Mouse (Mus musculus) CH12.LX (cell line): Measurements from ENCODE around the gene Tbc1d16. TPM values are rescaled to one million over a fixed set of nuclear protein-coding genes. Genes with fewer than 3 reads are reported as not detected.
A peak's percentile ranks its signal among the peaks of the same experiment; 100 is the strongest.

Experiments used
- DNase-seq: peaks from one replicate; pipeline ENCODE4 v3.0.0-alpha.2; 2013; ENCODE audit errors: extremely low read depth
- H3K27ac ChIP-seq: 2 replicates; pipeline ENCODE4 v1.5.1; 2012; ENCODE audit warnings: low read depth, mild to moderate bottlenecking, control low read depth, moderate library complexity; ENCODE audit not compliant: insufficient read depth
- H3K27me3 ChIP-seq: replicated peaks from 2 replicates; pipeline ENCODE3; 2012; ENCODE audit warnings: inconsistent platforms
- H3K36me3 ChIP-seq, 2 experiments: replicated peaks in 1 of 2; 2 replicates each; pipeline versions ENCODE3 to v1.6.1; 2012; ENCODE audit warnings: inconsistent platforms in 1 of 2, low read length in 1 of 2, mild to moderate bottlenecking in 1 of 2, mixed read lengths in 1 of 2, moderate library complexity in 1 of 2; ENCODE audit not compliant: control insufficient read depth in 1 of 2, insufficient read depth in 1 of 2
- H3K4me1 ChIP-seq, 2 experiments: 2 replicates each; pipeline ENCODE4 v1.6.1; 2012; ENCODE audit warnings: inconsistent platforms in 1 of 2, moderate library complexity in 1 of 2; ENCODE audit not compliant: insufficient read depth in 2 of 2, control insufficient read depth in 1 of 2
- H3K4me2 ChIP-seq: 2 replicates; pipeline ENCODE4 v1.6.1; 2012; ENCODE audit warnings: low read depth, mild to moderate bottlenecking, control low read depth; ENCODE audit not compliant: poor library complexity, insufficient read depth, severe bottlenecking
- H3K4me3 ChIP-seq, 3 experiments: fragments of 150-350 bp in 1 of 3; sonication (generic) in 1 of 3; replicated peaks in 1 of 3; 2 replicates each; pipeline versions ENCODE3 to v1.5.1; 2011 to 2012; ENCODE audit warnings: low read depth in 2 of 3, low read length in 2 of 3, mild to moderate bottlenecking in 2 of 3, moderate library complexity in 2 of 3, control low read depth in 1 of 3, improper control_type of control experiment in 1 of 3, inconsistent platforms in 1 of 3, mixed read lengths in 1 of 3; ENCODE audit not compliant: poor library complexity in 1 of 3
- H3K79me2 ChIP-seq: replicated peaks from 2 replicates; pipeline ENCODE4 v1.6.1; 2012; ENCODE audit warnings: mild to moderate bottlenecking, moderate library complexity; ENCODE audit not compliant: control insufficient read depth, poor library complexity, insufficient read depth, severe bottlenecking; ENCODE audit errors: extremely low read depth
- H3K9ac ChIP-seq: 2 replicates; pipeline ENCODE4 v1.6.1; 2012; ENCODE audit warnings: low read depth, mild to moderate bottlenecking, control low read depth, moderate library complexity; ENCODE audit not compliant: insufficient read depth
- H3K9me3 ChIP-seq: replicated peaks from 2 replicates; pipeline ENCODE3; 2012; ENCODE audit warnings: low read length, inconsistent platforms, mixed read lengths
- BHLHE40 ChIP-seq: IDR thresholded peaks from 2 replicates; pipeline ENCODE4 v1.6.1; 2011; ENCODE audit warnings: mild to moderate bottlenecking, low read depth, low read length, improper control_type of control experiment
- CHD1 ChIP-seq: IDR thresholded peaks from 2 replicates; pipeline ENCODE4 v1.6.1; 2012; ENCODE audit warnings: low read depth, low read length, improper control_type of control experiment, inconsistent platforms
- EP300 ChIP-seq: IDR thresholded peaks from 2 replicates; pipeline ENCODE4 v1.6.1; 2011; ENCODE audit warnings: low read length, improper control_type of control experiment
- ETS1 ChIP-seq: conservative IDR thresholded peaks from 2 replicates; pipeline ENCODE4 v1.6.1; 2012; ENCODE audit warnings: low read depth, mild to moderate bottlenecking, inconsistent platforms, low read length, improper control_type of control experiment, moderate library complexity
- HCFC1 ChIP-seq: IDR thresholded peaks from 2 replicates; pipeline ENCODE4 v1.6.1; 2012; ENCODE audit warnings: low read depth, mild to moderate bottlenecking, inconsistent platforms, low read length, improper control_type of control experiment
- IRF4 ChIP-seq: IDR thresholded peaks from 2 replicates; pipeline ENCODE4 v1.6.1; 2014; ENCODE audit warnings: low read depth, mild to moderate bottlenecking, inconsistent platforms, low read length, improper control_type of control experiment
- JUN ChIP-seq: IDR thresholded peaks from 2 replicates; pipeline ENCODE4 v1.6.1; 2011; ENCODE audit warnings: low read depth, mild to moderate bottlenecking, low read length, improper control_type of control experiment, moderate library complexity; ENCODE audit not compliant: insufficient read depth
- JUND ChIP-seq: conservative IDR thresholded peaks from 2 replicates; pipeline ENCODE4 v1.6.1; 2011; ENCODE audit warnings: low read depth, low read length, improper control_type of control experiment
- MAFK ChIP-seq: IDR thresholded peaks from 2 replicates; pipeline ENCODE4 v1.6.1; 2011; ENCODE audit warnings: low read length, improper control_type of control experiment; ENCODE audit not compliant: insufficient replicate concordance
- MEF2A ChIP-seq: IDR thresholded peaks from 2 replicates; pipeline ENCODE4 v1.6.1; 2014; ENCODE audit warnings: low read depth, mild to moderate bottlenecking, inconsistent platforms, low read length, improper control_type of control experiment, borderline replicate concordance
- POLR2A ChIP-seq: IDR thresholded peaks from 2 replicates; pipeline ENCODE4 v1.6.1; 2011; ENCODE audit warnings: low read depth, mild to moderate bottlenecking, improper control_type of control experiment, low read length
- RCOR1 ChIP-seq: conservative IDR thresholded peaks from 2 replicates; pipeline ENCODE4 v1.6.1; 2012; ENCODE audit warnings: low read depth, mild to moderate bottlenecking, inconsistent platforms, low read length, improper control_type of control experiment
- TBP ChIP-seq: conservative IDR thresholded peaks from 2 replicates; pipeline ENCODE4 v1.6.1; 2011; ENCODE audit warnings: low read depth, low read length, improper control_type of control experiment
- ZKSCAN1 ChIP-seq: IDR thresholded peaks from 2 replicates; pipeline ENCODE4 v1.6.1; 2012; ENCODE audit warnings: low read depth, inconsistent platforms, low read length, improper control_type of control experiment, borderline replicate concordance
- ZMIZ1 ChIP-seq: IDR thresholded peaks from 2 replicates; pipeline ENCODE4 v1.6.1; 2012; ENCODE audit warnings: low read depth, mild to moderate bottlenecking, inconsistent platforms, low read length, improper control_type of control experiment
- ZNF384 ChIP-seq: IDR thresholded peaks from 2 replicates; pipeline ENCODE4 v1.6.1; 2012; ENCODE audit warnings: low read depth, low read length, improper control_type of control experiment, inconsistent platforms
- dilution Hi-C: fragments of 300-500 bp; cut with MboI; formaldehyde crosslinking; loops from 2 replicates; pipeline ENCODE4 v1.14.3; 2020; ENCODE audit warnings: low sequenced_read_pairs; ENCODE audit not compliant: extremely low pct_unique_long_range_greater_than_20kb, extremely low pct_ligation_motif_present
- in situ Hi-C: fragments of 300-500 bp; cut with MboI; formaldehyde crosslinking; loops from 3 replicates; pipeline ENCODE4 v1.14.3; 2019; ENCODE audit warnings: low sequenced_read_pairs, low pct_ligation_motif_present, low pct_unique_long_range_greater_than_20kb, mixed read lengths
- polyA plus RNA-seq: library from polyadenylated mRNA; unstranded; fragments of >175 nt; gene quantifications from 2 replicates; pipeline ENCODE4 v1.2.1, GENCODE M21; 2012; ENCODE audit warnings: low read depth; ENCODE audit not compliant: insufficient read length
- total RNA-seq, 2 experiments: library from RNA; depleted of rRNA; stranded (reverse); fragments of 300-350 nt in 1 of 2; fragments of >200 nt in 1 of 2; gene quantifications; 2 replicates each; pipeline ENCODE4 v1.2.3; 2012 to 2014

The Tbc1d16 gene
- total and polyA plus RNA-seq, 3 experiments, result 0.79 to 15.9 (median 2.7) TPM

DNA sequence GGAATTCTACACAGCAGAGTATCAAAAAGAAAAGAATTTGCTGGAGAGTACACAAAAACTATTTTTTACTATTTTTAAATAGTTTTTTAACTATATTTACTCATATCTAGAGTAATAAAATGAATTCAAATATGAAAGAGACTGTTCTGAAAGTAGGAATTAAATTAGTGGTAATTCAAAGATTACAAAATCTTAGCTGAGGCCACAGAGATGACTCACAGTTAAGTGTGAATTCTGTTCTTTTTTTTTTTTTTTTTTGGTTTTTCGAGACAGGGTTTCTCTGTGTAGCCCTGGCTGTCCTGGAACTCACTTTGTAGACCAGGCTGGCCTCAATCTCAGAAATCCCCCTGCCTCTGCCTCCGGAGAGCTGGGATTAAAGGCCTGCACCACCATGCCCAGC is 66.6 kb downstream of the Tbc1d16 start:
- dilution Hi-C loops, result no loop called here

DNA sequence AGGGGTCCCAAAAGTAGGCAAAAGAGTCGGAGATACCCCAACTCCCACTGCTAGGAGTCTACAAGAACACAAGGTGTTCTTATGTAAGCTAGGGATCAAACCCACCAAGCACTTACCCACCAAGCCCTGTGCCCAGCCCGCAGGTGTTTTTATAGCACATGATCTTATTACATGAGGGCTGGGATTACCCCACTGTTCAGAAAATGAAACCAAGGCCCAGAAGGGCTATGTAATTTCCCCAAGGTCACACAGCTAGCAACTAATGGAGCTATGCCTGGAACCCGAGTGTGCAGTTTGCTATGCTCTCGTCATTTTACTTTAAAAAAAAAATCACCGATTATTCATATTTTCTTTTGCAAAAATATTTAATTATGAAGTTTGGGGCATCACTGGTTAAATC is 68.2 kb downstream of the Tbc1d16 start:
- H3K4me1 ChIP-seq, result peaks cover 51 to 86% of the 10 kb centered on the region in 2 experiments
- H3K4me3 ChIP-seq, result peak overlapping the region in 1 of 3 experiments; percentile 34
- H3K9me3 ChIP-seq, result no peaks in the 10 kb centered on the region
- no peaks in the 10 kb centered on the region for H3K27me3 ChIP-seq
- H3K4me2 ChIP-seq, result peak overlapping the region; percentile 24
- H3K9ac ChIP-seq, result peak overlapping the region; percentile 14; the same call in 1 of the 2 replicates
- in situ Hi-C loops (no loop called here), dilution Hi-C loops (no loop called here)
- no peaks in the 10 kb centered on the region for H3K79me2 ChIP-seq
- peaks cover 5 to 6% of the 10 kb centered on the region in 2 experiments for H3K36me3 ChIP-seq
- DNase-seq, result peak; percentile 76
- peak overlapping the region; percentile 82 for H3K27ac ChIP-seq
- TF ChIP-seq JUND (no peak), CHD1 (peak; percentile 82), ZNF384 (peak; percentile 6; the same call in 1 of the 2 replicates), RCOR1 (0 out of 2 replicates have a peak, but pooled peaks have one; percentile 75), ZKSCAN1 (no peak), BHLHE40 (peak; percentile 87), JUN (peak; percentile 46; the same call in 1 of the 2 replicates), ZMIZ1 (0 out of 2 replicates have a peak, but pooled peaks have one; percentile 14), ETS1 (peak; percentile 82), HCFC1 (no peak; the same call in 1 of the 2 replicates), EP300 (peak; percentile 51), MEF2A (peak; percentile 82; the same call in 1 of the 2 replicates), IRF4 (peak; percentile 42), MAFK (peak; percentile 14; the same call in 1 of the 2 replicates), TBP (0 out of 2 replicates have a peak, but pooled peaks have one; percentile 13)

More for the DNA sequence above, 66.6 kb downstream of the Tbc1d16 start:
- in situ Hi-C loops, result no loop called here
- Histone ChIP-seq H3K36me3 (no peaks in the 10 kb centered on the region), H3K4me3 (no peak overlapping the region), H3K9me3 (no peaks in the 10 kb centered on the region), H3K27me3 (no peaks in the 10 kb centered on the region), H3K4me1 (peaks cover 50 to 94% of the 10 kb centered on the region in 2 experiments), H3K27ac (no peak overlapping the region), H3K9ac (no peak overlapping the region), H3K79me2 (no peaks in the 10 kb centered on the region), H3K4me2 (no peak overlapping the region)
- TF ChIP-seq ZNF384 (peak; percentile 76), POLR2A (no peak)
- DNase-seq, result no peak
